Mouse (Mus musculus): ENCODE results near the gene Rps16. TPM values are rescaled to one million over a fixed set of nuclear protein-coding genes. Genes with fewer than 3 reads are reported as not detected.
A peak's percentile ranks its signal among the peaks of the same experiment; 100 is the strongest.

Gene Rps16
- 100 to 1,000 TPM; 472 to 574 (median 541) TPM for total RNA-seq (2022)

DNA sequence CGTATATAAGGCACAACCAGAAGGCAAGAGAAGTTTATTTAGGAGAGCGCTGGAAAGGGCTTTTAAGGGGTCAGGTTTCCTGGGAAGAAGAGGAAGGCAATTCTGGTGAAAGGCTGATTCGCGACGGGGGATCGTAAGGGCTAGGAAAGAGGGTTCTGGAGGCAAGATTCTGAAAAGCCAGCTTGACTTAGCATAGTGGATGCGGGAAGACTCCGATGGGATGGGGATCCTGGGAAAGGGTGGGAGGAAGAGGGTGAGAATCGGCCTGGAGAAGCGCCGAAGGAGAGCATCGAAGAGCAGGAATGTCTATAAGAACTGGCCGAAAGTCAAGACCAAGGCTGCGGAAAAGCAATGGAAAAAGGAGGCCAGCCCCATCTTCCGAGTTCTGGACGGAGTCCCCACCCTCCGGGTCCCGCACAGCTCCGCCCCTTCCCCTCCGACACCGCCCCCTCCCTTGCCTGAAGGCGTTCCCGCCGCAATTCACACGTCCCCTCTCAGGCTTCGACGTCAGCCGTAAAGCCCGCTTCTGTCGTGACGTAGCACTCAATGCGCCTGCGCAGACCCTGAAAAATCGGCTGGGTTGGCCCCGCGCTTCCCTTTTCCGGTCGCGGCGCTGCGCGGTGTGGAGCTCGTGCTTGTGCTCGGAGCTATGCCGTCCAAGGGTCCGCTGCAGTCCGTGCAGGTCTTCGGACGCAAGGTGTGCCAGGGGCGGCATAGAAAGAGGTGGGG lies at the start of gene Rps16:
TSS of gene Rps16 (plus strand) at position 498 of the 729 bp plus-strand sequence.
- peak; percentile 99 for DNase-seq (ENCODE audit: low spot score)

DNA sequence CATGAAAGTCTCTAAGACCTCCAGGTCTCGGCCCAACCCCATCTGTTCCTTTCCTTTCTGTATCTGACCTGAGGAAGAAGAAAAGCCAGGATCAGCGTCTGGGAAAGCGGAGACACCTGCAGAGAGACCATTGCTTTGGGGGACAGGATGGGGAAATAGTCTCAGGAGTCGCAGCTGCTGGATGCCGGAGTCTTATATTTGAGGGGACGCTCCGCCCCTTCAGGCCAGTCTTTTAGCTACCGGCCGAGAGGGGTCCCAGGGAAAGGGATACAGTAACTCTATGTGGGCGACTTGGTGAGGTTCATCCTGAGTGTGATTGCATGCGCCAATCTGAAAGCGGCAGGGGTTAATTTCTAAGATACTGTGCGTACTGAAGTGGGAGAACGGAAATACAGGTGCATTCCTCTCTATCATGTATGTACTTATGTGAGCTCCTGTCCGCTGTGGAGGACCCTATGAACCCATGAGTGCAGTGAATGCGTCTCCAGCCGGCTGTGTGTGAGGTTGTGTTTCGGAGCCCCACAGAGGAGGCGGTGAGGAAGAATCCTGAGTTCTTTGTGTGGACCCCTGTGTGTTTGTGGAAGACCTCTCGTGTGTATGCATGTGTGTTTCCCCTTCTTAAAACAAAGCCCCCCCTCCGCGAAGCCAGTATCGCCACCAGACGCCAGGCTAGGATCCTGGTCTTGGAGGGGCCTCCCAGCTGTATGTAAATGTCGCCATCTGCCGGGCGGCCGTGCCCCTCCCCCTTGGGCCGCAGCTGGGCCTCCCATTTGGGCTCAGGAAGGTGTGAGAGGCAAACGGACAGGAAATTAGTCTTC lies 48.6 kb upstream of the Rps16 start, which contains the start of gene Dll3:
TSS of gene Dll3 (minus strand) at position 623 of the 818 bp plus-strand sequence.
- DNase-seq (ENCODE audit: low spot score) = peak; percentile 28

DNA sequence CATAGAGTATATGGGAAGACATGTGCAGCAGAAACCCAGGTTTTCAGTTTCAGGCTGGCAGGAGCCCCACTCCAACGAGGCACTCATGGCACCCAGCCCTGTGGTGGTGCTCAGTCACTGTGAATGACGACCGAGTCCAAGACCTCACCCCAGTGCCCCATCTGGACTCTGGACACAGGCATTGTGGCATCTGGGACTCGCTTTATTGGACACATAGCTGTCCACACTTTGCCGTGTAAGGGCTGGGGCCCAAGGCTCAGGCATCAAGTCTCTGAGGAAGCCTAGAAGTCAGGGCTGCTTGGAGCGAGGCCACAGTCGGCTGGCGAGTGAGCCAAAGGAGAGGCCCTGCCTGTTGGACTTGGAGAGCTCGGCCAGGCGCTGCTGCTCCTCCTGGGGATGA lies 44.8 kb upstream of the Rps16 start:
- DNase-seq (ENCODE audit: low spot score) = no peak

DNA sequence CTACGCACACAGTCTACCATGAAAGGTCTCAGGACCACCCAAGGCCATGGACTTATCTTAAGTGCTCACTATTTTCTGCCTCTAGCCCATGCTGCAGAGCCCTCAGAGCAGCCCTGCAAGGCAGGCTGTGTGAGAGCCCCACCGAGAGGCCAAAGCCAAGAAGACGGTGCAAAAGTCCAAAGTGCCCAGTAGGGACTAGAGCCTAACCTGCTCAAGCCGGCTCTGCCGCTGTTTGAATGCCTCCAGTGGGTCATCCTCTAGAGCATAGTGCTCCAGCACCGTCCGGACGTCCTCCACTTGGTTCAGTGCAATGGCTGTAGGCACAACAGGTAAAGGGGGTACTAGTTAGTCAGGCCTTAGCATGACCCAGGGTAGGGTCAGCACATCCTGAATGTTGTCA lies 44.2 kb upstream of the Rps16 start:
- no peak for DNase-seq (ENCODE audit: low spot score)

GRCm38 (mm10) chr7:28309737-28310136 lies 40.7 kb upstream of the Rps16 start:
- DNase-seq (ENCODE audit: low spot score) = no peak

- DNase-seq (ENCODE audit: low spot score) = no peak
These were observed 39.1 kb upstream of the Rps16 start for GRCm38 (mm10) chr7:28311151-28311925.

DNA sequence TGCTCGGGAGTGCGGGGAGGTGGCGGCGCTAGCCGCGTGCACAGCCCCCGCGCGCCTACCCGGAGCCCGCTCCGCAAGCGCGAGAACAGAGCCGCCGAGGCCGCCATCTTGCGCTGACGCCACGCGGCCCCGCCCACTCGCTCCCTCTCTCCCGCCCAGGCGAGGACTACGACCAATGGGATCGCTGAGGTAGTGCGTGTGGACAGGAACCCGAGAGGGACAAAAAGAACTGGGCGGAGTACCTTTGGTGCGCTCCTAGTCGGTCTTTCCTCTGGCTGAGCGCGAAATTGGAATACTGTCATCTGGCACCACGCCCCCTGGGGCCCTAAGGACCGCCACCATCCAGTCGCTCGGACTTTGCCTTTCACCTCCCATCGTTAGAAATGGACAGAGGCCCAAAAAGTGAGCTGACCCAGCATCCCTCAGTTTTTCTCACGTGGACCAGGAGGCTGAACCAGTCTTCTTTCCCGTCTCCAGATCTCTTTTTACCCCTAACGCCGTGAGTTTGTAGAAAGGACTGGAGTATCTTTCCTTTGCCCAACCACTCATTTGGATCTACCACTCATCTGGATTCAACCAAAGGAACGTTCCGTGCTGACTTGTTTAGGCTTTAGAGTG lies 38.4 kb upstream of the Rps16 start, which contains the start of gene Timm50:
TSS of gene Timm50 (minus strand) at position 147 of the 618 bp plus-strand sequence.
- peak; percentile 99 for DNase-seq (ENCODE audit: low spot score)

DNA sequence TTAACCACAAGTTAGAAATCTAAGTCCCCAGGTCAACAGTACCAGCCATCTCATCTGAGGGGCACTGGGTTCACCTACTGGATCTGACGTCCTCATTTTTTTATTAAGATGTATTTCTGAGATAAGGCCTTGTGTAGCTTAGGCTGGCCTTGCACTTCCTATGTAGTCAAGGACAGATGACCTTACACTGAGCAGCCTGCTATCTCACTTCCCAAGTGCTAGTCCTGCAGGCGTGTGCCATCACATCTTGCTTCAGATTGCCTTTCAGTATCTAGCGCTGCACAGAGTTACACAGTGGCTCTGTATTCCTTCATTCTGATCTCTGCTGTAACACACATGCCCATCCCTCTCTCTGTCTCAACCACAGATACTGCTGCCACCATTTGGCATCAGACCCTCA lies 32.4 kb upstream of the Rps16 start:
- DNase-seq (ENCODE audit: low spot score) = no peak

GRCm38 (mm10) chr7:28318714-28319113 lies 31.7 kb upstream of the Rps16 start:
- no peak for DNase-seq (ENCODE audit: low spot score)

GRCm38 (mm10) chr7:28321974-28322720 lies 28.3 kb upstream of the Rps16 start:
- DNase-seq (ENCODE audit: low spot score) = no peak

DNA sequence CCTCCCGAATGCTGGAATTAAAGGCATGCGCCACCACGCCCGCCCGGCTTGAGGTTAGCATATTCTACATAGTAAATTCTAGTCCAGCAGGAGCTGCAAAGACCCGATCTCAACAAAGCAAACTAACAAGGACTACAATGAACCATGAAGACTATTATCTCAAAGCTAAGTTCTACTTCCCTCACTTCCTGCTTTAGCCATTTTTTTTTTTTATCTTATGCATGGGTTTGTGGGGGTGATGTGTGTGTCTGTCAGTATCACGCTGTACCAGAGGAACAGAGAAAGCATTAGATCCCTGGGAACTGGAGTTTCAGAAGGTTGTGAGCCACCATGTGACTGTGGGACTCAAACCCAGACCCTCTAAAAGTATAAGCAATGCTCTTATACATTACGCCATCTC lies 25.2 kb upstream of the Rps16 start:
- no peak for DNase-seq (ENCODE audit: low spot score)

DNA sequence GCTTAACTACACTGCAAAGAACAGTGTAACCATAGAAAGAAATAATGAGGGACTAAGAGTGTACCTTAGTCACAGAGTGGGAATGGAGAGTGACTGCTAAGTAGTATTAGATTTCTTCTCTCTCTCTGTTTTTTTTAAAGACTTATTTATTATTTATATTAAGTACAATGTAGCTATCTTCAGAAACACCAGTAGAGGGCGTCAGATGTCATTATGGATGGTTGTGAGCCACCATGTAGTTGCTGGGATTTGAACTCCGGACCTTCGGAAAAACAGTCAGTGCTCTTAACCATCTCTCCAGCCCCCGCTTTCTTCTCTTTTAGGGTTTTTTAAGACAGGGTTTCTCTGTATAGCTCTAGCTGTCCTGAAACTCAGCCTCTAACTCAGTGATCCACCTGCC lies 24.0 kb upstream of the Rps16 start:
- no peak for DNase-seq (ENCODE audit: low spot score)

GRCm38 (mm10) chr7:28328260-28328659 lies 22.2 kb upstream of the Rps16 start:
- no peak for DNase-seq (ENCODE audit: low spot score)

- no peak for DNase-seq (ENCODE audit: low spot score)
These were observed 15.9 kb upstream of the Rps16 start for GRCm38 (mm10) chr7:28334534-28334933.

DNA sequence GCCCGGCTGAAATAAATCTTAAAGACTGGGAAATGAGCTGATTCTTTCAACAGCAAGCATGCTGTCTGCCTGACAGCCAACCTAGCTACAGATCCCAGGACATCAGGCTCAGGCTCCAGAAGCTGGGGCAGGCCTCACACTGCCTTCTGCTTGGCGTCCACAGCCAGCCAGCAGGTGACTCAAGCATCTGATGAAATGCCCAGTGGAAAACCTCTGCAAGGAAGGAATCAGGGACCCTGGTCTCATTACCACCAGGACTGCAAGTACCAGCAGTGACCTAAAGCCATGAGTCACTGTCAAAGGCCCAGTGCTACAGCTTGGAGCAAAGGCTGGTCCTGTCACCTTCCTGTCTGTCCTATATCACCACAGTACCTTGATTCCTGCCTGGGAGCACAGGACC lies 15.0 kb upstream of the Rps16 start:
- no peak for DNase-seq (ENCODE audit: low spot score)

GRCm38 (mm10) chr7:28338108-28338998 lies 12.1 kb upstream of the Rps16 start, which contains the start of gene Supt5:
Gene Supt5, minus strand, starts transcription at chr7:28338746.
- peak; percentile 97 for DNase-seq (ENCODE audit: low spot score)

DNA sequence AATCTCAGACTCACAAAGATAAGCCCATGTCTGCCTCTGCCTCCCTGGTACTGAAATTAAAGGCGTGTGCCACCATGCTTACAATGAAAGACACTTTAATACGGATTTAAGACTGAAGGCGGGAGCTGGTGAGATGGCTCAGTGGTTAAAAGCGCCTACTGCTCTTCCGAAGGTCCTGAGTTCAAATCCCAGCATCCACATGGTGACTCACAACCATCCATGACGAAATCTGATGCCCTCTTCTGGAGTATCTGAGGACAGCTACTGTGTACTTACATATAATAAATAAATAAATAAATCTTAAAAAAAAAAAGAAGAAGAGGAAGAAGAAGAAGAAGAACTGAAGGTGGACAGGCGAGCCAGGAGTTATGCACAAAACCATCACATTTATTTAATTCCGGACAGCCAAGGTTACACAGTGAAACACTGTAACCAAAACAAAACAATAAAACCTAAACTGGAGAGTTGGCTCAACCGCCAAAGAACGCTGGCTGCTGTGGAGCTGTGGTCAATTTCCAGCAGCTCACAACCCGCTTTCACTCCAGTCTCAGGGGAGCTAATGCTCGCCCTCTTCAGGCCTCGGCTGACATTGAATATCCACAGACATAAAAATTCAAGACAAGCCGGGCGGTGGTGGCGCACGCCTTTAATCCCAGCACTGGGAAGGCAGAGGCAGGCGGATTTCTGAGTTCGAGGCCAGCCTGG lies 11.1 kb upstream of the Rps16 start:
- peak; percentile 67 for DNase-seq (ENCODE audit: low spot score)

GRCm38 (mm10) chr7:28341381-28341780 lies 9.1 kb upstream of the Rps16 start:
- no peak for DNase-seq (ENCODE audit: low spot score)

GRCm38 (mm10) chr7:28344637-28345036 lies 5.8 kb upstream of the Rps16 start:
- DNase-seq (ENCODE audit: low spot score) = peak; percentile 53
